Mouse (Mus musculus) E14TG2a.4 (cell line): ENCODE results near the gene Pde4d.

Experiments
- H3K27me3 ChIP-seq: 2 replicates; pipeline ENCODE4 v1.6.1; 2014; ENCODE audit warnings: low read length, control low read depth; ENCODE audit not compliant: insufficient read depth
- H3K36me3 ChIP-seq: 2 replicates; pipeline ENCODE4 v1.6.1; 2014; ENCODE audit warnings: low read length, control low read depth; ENCODE audit not compliant: insufficient read depth
- H3K4me1 ChIP-seq: replicated peaks from 2 replicates; pipeline ENCODE4 v1.6.1; 2014; ENCODE audit warnings: low read depth, low read length, control low read depth
- H3K4me3 ChIP-seq: replicated peaks from 2 replicates; pipeline ENCODE4 v1.5.1; 2014; ENCODE audit warnings: mild to moderate bottlenecking, low read length
- H3K9me3 ChIP-seq: 2 replicates; pipeline ENCODE4 v1.6.1; 2014; ENCODE audit warnings: low read length, control low read depth
- CTCF ChIP-seq: conservative IDR thresholded peaks from 2 replicates; pipeline ENCODE4 v1.5.1; 2014; ENCODE audit warnings: low read length
- NANOG ChIP-seq: IDR thresholded peaks from 2 replicates; pipeline ENCODE4 v1.6.1; 2014; ENCODE audit warnings: borderline replicate concordance, low read length, mixed read lengths
- POU5F1 ChIP-seq: IDR thresholded peaks from 2 replicates; pipeline ENCODE4 v1.6.1; 2014; ENCODE audit warnings: low read length, borderline replicate concordance

Gene Pde4d

DNA sequence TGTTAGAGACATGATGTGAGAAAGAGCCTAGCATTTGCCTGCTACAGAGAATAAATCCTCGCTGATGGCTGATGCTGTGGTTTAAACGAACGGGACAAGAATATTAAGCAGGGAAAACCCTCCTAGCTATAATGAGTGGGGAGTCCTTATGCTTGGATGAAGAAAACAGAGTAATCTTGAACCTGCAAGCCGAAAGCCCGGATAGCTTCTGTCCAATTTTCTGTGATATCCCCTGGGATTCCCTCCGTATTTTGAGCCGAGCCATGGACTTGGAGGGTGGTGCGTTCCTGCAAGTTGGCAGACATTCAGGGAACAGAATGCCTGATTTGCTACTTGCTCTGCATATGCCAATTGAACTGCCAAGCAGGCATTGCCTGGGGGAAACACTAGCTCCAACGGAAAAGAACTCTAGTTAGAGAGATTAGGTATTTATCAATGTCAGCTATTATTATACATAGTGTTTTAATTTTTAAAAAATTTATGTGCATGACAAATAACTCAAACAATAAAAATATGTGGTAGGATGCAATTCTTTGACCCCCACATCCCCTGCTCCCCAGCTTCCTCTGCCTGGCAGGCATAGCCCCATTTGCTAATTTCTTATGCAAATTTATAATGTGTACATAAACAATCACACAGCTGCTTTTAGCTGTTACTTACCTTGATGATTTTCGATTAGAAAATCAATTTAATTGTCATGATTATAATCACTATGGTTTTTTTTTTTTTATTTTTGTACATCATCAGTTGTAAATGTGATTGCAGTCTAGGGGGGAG, 603.7 kb downstream of the Pde4d start:
- Histone ChIP-seq H3K4me3 (no peak overlapping the region), H3K36me3 (no peaks in the 10 kb centered on the region), H3K4me1 (no peaks in the 10 kb centered on the region), H3K27me3 (no peaks in the 10 kb centered on the region), H3K9me3 (no peaks in the 10 kb centered on the region)
- no peak for TF ChIP-seq NANOG
- TF ChIP-seq POU5F1 = no peak
- TF ChIP-seq CTCF = no peak

DNA sequence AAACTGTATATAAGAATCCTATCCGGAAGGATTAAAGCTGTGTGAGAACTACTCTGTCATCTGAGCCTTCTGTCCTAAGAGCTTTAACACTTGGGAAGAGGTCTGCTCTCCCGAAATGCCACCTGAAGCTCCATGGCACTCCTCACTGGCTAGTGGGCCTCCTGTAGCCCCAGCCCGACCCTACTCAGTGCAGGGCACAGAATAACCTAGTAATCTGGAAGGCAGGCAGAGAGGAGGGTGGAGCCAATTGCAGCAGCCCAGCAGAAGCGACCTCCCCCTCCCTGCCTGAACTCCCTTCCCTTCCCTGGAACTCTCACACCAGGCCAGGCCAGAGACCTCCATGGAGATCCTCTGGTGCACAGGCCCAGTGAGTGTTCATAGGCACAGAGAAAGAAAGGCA, 608.3 kb downstream of the Pde4d start:
- no peaks in the 10 kb centered on the region for H3K36me3 ChIP-seq
- H3K4me3 ChIP-seq = no peak overlapping the region
- H3K27me3 ChIP-seq = 0 out of 2 replicates have a peak, but pooled peaks cover 4% of the 10 kb centered on the region
- TF ChIP-seq CTCF (no peak), POU5F1 (no peak), NANOG (no peak)
- H3K9me3 ChIP-seq = no peaks in the 10 kb centered on the region
- H3K4me1 ChIP-seq = no peaks in the 10 kb centered on the region

DNA sequence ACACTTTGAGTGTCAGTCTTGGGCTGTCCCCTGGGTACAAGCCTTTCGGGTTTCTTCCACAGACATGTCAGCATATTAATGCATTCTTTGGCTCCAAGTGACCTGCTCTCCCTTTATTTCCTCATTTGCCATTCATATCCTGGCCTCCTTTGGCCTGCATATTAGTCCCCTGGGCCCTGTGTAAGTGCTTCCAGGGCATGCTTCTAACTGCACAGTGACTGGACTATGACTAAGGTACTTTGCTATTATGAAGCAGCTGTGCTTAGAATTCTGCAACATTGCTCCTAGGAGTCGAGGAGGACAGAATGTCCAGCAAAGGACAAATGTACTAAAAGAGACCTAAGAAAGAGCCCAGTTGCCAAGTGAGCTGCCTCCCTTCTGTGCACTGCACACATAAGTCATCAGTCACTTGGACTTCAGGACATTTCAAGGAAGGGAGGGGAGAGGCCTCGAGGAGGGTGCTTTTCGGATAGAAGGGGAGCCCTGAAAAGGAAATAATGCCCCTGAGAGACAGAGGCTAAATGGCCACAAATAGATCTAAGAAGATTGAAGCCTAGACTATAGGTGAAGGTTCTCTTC, 616.9 kb downstream of the Pde4d start:
- TF ChIP-seq POU5F1 = no peak
- TF ChIP-seq CTCF = no peak
- TF ChIP-seq NANOG = no peak
- H3K4me1 ChIP-seq = no peaks in the 10 kb centered on the region
- H3K9me3 ChIP-seq = peaks cover under 1% of the 10 kb centered on the region
- no peak overlapping the region for H3K4me3 ChIP-seq
- H3K36me3 ChIP-seq = no peaks in the 10 kb centered on the region
- peaks cover 49% of the 10 kb centered on the region for H3K27me3 ChIP-seq

DNA sequence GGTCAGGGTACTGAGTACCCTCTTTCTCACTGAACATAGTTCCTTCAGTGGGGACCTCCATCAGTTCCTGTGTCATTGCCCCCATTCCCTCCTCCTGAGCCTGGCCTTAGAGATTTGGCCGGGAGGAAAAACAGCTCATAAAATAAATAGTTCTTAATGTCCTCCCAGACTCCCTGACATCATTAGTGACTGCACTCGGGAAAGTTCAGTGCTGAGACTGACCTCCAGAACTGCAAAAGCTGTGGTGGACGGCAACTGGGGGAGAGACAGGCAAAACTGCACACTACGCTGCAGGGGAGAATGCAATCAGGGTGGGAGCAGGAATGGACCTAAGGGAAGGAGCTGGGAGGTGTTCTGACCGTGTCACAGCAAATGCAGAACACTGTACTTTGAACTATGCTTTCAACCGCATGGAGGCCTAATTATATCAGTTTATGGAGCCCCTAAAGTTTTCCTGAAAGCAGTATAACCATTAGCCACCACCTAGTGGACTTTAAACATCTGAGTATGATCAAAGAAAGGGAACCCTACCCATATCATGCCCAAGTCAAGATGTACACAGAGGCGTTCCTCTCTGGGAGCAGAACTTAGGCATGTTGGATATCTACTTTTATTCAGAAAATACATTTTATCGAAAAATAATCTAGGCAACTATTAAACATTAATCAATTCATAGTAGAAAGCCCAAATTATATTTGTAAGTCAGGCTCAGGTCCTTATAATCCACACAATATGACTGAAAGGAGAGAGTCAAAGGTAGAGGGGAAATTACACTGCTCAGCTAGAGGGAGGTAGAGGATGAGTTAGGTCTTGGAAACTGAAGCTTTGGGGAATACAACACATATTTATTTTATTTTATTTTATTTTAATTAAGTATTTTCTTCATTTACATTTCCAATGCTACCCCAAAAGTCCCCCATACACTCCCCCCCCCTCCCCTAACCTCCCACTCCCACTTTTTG, 618.8 kb downstream of the Pde4d start:
- peaks cover 58% of the 10 kb centered on the region for H3K27me3 ChIP-seq
- H3K36me3 ChIP-seq = no peaks in the 10 kb centered on the region
- no peak for TF ChIP-seq NANOG
- TF ChIP-seq CTCF = no peak
- TF ChIP-seq POU5F1 = no peak
- no peak overlapping the region for H3K4me3 ChIP-seq
- no peaks in the 10 kb centered on the region; the same call in 1 of the 2 replicates for H3K4me1 ChIP-seq
- H3K9me3 ChIP-seq = peaks cover 15% of the 10 kb centered on the region

DNA sequence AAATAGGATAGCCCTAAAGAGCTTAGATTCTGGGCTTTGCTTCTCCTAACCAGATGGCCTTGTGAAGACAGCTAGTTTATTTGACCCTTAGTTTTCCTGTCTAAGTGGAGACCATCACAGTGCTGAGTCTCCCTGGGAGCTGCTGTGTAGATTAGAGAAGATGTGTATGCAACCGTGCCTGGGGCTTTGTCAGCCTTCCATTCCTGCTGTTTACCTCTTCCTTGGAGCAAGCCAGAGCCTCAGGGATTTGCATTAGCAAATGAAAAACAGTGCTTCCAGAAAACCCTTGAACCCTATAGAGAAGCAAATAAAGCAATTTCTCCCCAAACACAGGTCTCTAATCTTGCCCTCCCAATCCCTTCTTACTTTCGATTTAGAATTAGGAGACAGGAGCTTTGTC, 623.6 kb downstream of the Pde4d start:
- no peaks in the 10 kb centered on the region for H3K36me3 ChIP-seq

DNA sequence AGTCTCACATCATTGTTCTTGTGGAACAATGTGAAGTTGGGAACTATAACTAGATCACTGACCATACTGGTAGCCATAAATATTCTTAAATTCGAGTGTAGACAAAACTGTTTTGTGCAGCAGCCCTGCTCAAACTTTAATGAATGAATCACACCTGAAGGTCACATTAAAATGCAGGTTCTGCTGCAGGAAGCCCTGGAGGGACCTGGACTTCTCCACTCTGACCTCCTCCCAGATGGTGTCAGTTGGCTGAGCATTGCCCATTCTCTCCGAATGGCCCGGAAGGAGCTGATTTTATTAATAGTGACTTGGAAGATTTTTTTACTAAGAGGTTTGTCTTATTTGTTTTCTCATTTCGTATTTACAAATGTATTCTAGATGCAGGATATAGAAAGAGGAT, 624.3 kb downstream of the Pde4d start:
- H3K36me3 ChIP-seq = no peaks in the 10 kb centered on the region
- peaks cover 5% of the 10 kb centered on the region; the same call in 1 of the 2 replicates for H3K4me1 ChIP-seq
- peaks cover 33% of the 10 kb centered on the region for H3K27me3 ChIP-seq
- TF ChIP-seq NANOG = no peak
- no peak for TF ChIP-seq CTCF
- no peak for TF ChIP-seq POU5F1
- H3K4me3 ChIP-seq = no peak overlapping the region
- peaks cover 25% of the 10 kb centered on the region for H3K9me3 ChIP-seq

More for the DNA sequence above, 623.6 kb downstream of the Pde4d start:
- Histone ChIP-seq H3K27me3 (peaks cover 32% of the 10 kb centered on the region), H3K4me3 (no peak overlapping the region), H3K9me3 (peaks cover 25% of the 10 kb centered on the region), H3K4me1 (peaks cover 5% of the 10 kb centered on the region; the same call in 1 of the 2 replicates)
- no peak for TF ChIP-seq POU5F1
- TF ChIP-seq NANOG = peak; percentile 27; the same call in 1 of the 2 replicates
- TF ChIP-seq CTCF = no peak

DNA sequence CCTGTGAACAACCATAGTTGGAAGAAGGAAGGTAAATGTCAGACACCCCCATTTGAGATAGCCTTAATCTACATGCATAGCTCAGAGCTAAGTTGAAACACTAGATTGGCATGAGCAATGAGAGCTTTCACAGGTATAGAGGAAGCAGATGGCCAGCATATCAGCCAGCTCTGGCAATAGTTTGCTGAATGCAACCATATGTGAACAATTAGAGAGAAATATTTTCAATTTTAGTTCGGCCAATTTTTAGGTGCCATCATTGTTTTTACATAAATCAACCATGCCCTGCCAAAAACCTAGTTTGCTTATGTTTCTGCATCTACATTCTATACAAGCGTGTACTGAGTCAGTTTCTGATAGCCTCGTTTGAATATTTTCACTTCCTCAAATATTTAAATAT, 642.9 kb downstream of the Pde4d start:
- TF ChIP-seq POU5F1 (no peak), CTCF (no peak), NANOG (no peak)
- Histone ChIP-seq H3K27me3 (no peaks in the 10 kb centered on the region), H3K9me3 (no peaks in the 10 kb centered on the region), H3K4me1 (no peaks in the 10 kb centered on the region), H3K36me3 (no peaks in the 10 kb centered on the region), H3K4me3 (no peak overlapping the region)

DNA sequence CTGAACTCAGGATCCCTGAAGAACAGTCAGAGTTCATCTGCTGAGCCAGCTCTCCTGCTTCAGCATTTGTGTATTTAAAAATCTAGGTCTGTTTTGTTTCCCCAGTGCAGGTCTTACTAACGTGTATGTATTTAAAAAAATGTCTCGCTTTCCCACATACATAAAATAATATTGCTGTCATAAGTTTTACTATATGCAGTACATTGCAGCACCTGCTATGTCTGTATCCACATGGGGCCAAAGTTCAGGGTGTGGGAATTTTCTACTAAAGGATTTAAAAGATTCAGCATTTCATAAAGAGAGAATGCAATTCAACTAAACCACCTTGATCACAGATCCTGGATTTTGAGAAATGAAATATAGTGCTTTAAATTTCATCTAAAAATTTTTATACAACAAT, 646.9 kb downstream of the Pde4d start:
- Histone ChIP-seq H3K4me1 (no peaks in the 10 kb centered on the region), H3K4me3 (no peak overlapping the region), H3K36me3 (no peaks in the 10 kb centered on the region), H3K9me3 (no peaks in the 10 kb centered on the region), H3K27me3 (no peaks in the 10 kb centered on the region)
- TF ChIP-seq CTCF (no peak), POU5F1 (no peak), NANOG (no peak)
